Mouse (Mus musculus) liver, adult 2 months (tissue): ENCODE data around the gene Sohlh1. TPM values are rescaled to one million over a fixed set of nuclear protein-coding genes. Genes with fewer than 3 reads are reported as not detected.

ENCODE experiments used
- DNase-seq: peaks from one replicate; pipeline ENCODE4 v3.0.0-alpha.2; 2011; ENCODE audit warnings: low read depth, low spot score; ENCODE audit errors: extremely low read depth
- H3K27ac ChIP-seq: fragments of 200-500 bp; replicated peaks from 2 replicates; pipeline ENCODE4 v1.5.1; 2012; ENCODE audit warnings: low read depth, mild to moderate bottlenecking, control low read depth, inconsistent platforms, low read length; ENCODE audit not compliant: insufficient read depth
- H3K27me3 ChIP-seq: fragments of 200-500 bp; 2 replicates; pipeline ENCODE4 v1.6.1; 2012; ENCODE audit warnings: mild to moderate bottlenecking, moderate library complexity, low read length, inconsistent platforms; ENCODE audit not compliant: control insufficient read depth, insufficient read depth
- H3K36me3 ChIP-seq: fragments of 200-500 bp; 2 replicates; pipeline ENCODE4 v1.6.1; 2012; ENCODE audit warnings: low read length, inconsistent platforms; ENCODE audit not compliant: control insufficient read depth, insufficient read depth
- H3K4me1 ChIP-seq: fragments of 200-500 bp; 2 replicates; pipeline ENCODE4 v1.6.1; 2011; ENCODE audit warnings: low read length; ENCODE audit not compliant: control insufficient read depth, insufficient read depth
- H3K4me3 ChIP-seq: fragments of 200-500 bp; 2 replicates; pipeline ENCODE4 v1.5.1; 2011; ENCODE audit warnings: low read depth, mild to moderate bottlenecking, control low read depth, low read length, moderate library complexity; ENCODE audit not compliant: insufficient read depth
- H3K79me2 ChIP-seq: fragments of 200-500 bp; 2 replicates; pipeline ENCODE4 v1.6.1; 2012; ENCODE audit warnings: inconsistent platforms, mild to moderate bottlenecking, low read length, moderate library complexity; ENCODE audit not compliant: control insufficient read depth, insufficient read depth
- H3K9ac ChIP-seq: fragments of 200-500 bp; 2 replicates; pipeline ENCODE4 v1.6.1; 2012; ENCODE audit warnings: low read depth, mild to moderate bottlenecking, control low read depth, inconsistent platforms, low read length
- CTCF ChIP-seq: fragments of 200-500 bp; IDR thresholded peaks from 2 replicates; pipeline ENCODE4 v1.5.1; 2011; ENCODE audit warnings: low read depth, low read length, control low read depth
- POLR2A ChIP-seq: fragments of 200-500 bp; IDR thresholded peaks from 2 replicates; pipeline ENCODE4 v1.6.1; 2011; ENCODE audit warnings: low read length, control low read depth; ENCODE audit not compliant: insufficient read depth; ENCODE audit errors: extremely low read depth
- WGBS: fragments of 180-500 bp; shearing (Covaris S2); methylation state at CpG from one replicate; pipeline ENCODE4 v1.1.7; 2018; 5-methylcytosine and 5-hydroxymethylcytosine counted together
- polyA plus RNA-seq: library from polyadenylated mRNA; depleted of rRNA; stranded (reverse); fragments of >200 nt; gene quantifications from 2 replicates; pipeline ENCODE4 v1.2.3, GENCODE M21; 2012
- total RNA-seq: library from RNA; depleted of rRNA; stranded (reverse); fragments of >200 nt; gene quantifications from 2 replicates; pipeline ENCODE4 v1.2.3, GENCODE M21; 2014

Gene Sohlh1
- total and polyA plus RNA-seq, 2 experiments: not detected

DNA sequence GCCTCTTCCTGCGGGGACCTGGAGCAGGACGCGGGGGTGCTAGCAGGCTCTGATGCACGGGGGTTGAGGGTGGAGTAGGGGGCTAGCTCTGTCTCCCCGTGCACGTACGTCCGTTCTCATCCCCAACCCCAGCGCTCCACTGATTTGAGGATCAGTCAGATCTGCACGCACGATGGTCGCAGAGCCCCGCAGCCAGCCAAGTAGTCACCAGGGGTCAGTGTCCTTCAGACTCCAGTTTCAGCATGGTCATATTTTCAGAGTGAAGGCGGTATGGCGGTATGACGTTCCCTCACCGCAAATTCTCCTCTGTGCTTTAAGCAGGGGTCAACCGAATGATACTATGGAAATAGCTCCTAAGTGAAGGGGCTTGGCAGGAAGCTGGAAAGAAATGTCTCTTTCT is 17.2 kb upstream of the Sohlh1 start:
- no peak overlapping the region for H3K4me3 ChIP-seq
- no peak overlapping the region for H3K27ac ChIP-seq
- no peaks in the 10 kb centered on the region for H3K4me1 ChIP-seq
- no peaks in the 10 kb centered on the region for H3K36me3 ChIP-seq
- 7% methylated on average over 18 of the region's 18 CpGs for WGBS
- peaks cover 9% of the 10 kb centered on the region; the same call in 1 of the 2 replicates for H3K27me3 ChIP-seq
- no peak for DNase-seq
- no peak for TF ChIP-seq POLR2A
- no peak for TF ChIP-seq CTCF
- no peaks in the 10 kb centered on the region for H3K79me2 ChIP-seq
- H3K9ac ChIP-seq: no peak overlapping the region

- H3K36me3 ChIP-seq: no peaks in the 10 kb centered on the region
- DNase-seq: no peak
- no peak within 1 kb of the TSS for H3K27ac ChIP-seq
- no peaks in the 10 kb centered on the region for H3K4me1 ChIP-seq
- no peak for TF ChIP-seq POLR2A
- TF ChIP-seq CTCF: no peak
- H3K9ac ChIP-seq: no peak within 1 kb of the TSS
- H3K79me2 ChIP-seq: no peaks in the 10 kb centered on the region
- H3K27me3 ChIP-seq: peaks cover 9% of the 10 kb centered on the region; the same call in 1 of the 2 replicates
- 4% methylated on average over 49 of the region's 53 CpGs for WGBS
- H3K4me3 ChIP-seq: no peak within 1 kb of the TSS
These were observed 16.5 kb upstream of the Sohlh1 start, which contains the start of gene Kcnt1 for GRCm38 (mm10) chr2:25863337-25864131. Gene Kcnt1 (plus strand): TSS chr2:25863734.

DNA sequence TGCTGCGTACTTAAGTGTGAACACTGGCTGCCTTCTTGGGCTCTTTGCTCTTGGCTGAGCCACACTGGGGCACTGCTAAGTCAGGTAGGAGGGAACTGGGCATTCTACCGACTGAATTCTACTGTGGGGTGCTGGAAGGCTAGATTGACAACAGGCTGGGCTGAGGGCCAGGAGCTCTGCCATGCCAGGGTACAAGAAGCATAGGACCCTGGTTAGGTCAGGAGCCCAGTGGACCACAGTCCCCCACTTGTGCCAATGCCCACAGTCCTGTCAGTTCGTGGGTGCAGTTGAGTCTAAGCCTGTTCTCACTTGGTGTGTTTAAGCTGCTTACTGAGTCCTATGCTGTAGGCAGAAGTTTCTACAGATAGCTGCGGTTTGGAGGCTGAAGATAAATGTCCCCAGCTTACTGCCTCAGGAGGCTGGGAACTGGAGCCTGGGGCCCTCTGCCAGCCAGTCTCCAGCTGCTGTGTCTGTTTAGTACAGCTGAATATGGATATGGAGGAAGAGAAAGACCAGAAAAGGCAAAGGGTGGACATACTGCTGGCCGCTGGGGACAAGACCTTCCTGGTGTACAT is 15.7 kb upstream of the Sohlh1 start:
- Histone ChIP-seq H3K4me3 (no peak overlapping the region), H3K36me3 (no peaks in the 10 kb centered on the region), H3K27me3 (peaks cover 9% of the 10 kb centered on the region; the same call in 1 of the 2 replicates), H3K4me1 (no peaks in the 10 kb centered on the region), H3K27ac (no peak overlapping the region), H3K9ac (no peak overlapping the region), H3K79me2 (no peaks in the 10 kb centered on the region)
- no peak for DNase-seq
- 62% methylated on average over 5 of the region's 5 CpGs for WGBS
- TF ChIP-seq CTCF: no peak
- TF ChIP-seq POLR2A: no peak

GRCm38 (mm10) chr2:25862038-25862437 is 15.0 kb upstream of the Sohlh1 start:
- Histone ChIP-seq H3K4me1 (no peaks in the 10 kb centered on the region), H3K79me2 (no peaks in the 10 kb centered on the region), H3K27me3 (peaks cover 9% of the 10 kb centered on the region; the same call in 1 of the 2 replicates), H3K36me3 (no peaks in the 10 kb centered on the region), H3K27ac (no peak overlapping the region), H3K4me3 (no peak overlapping the region), H3K9ac (no peak overlapping the region)
- no peak for TF ChIP-seq POLR2A
- TF ChIP-seq CTCF: no peak
- 86% methylated on average over 2 of the region's 2 CpGs for WGBS
- DNase-seq: no peak

DNA sequence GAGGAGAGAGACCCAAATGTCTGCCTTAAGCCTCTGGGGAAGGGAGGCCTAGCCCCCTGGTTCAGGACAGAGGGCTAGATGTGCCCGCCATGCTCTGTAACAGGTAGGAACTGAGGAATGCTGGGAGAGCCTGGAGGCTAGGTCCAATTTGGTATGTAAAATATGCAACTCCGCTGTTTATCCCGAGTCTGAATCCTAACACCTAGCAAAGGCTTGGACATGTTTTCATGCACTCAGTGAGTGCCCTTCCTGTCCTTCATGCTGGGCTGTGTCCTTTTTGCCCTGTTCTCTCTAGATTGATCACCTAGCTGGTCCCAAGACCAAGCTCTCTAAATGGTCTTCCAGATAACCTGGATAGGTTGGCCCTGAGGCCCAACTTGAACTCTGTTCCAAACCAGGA is 12.8 kb upstream of the Sohlh1 start:
- Histone ChIP-seq H3K4me1 (no peaks in the 10 kb centered on the region), H3K4me3 (no peak overlapping the region), H3K27ac (no peak overlapping the region), H3K79me2 (no peaks in the 10 kb centered on the region), H3K36me3 (no peaks in the 10 kb centered on the region), H3K9ac (no peak overlapping the region), H3K27me3 (peaks cover 9% of the 10 kb centered on the region; the same call in 1 of the 2 replicates)
- no peak for DNase-seq
- TF ChIP-seq POLR2A (no peak), CTCF (no peak)
- WGBS: 81% methylated on average over 3 of the region's 3 CpGs

GRCm38 (mm10) chr2:25853998-25854397 is 7.0 kb upstream of the Sohlh1 start:
- WGBS: 69% methylated on average over 5 of the region's 5 CpGs
- H3K4me1 ChIP-seq: no peaks in the 10 kb centered on the region
- no peak overlapping the region for H3K4me3 ChIP-seq
- TF ChIP-seq POLR2A (no peak), CTCF (no peak)
- no peak overlapping the region for H3K9ac ChIP-seq
- no peaks in the 10 kb centered on the region for H3K79me2 ChIP-seq
- no peaks in the 10 kb centered on the region for H3K27me3 ChIP-seq
- no peaks in the 10 kb centered on the region for H3K36me3 ChIP-seq
- no peak overlapping the region for H3K27ac ChIP-seq
- DNase-seq: no peak
